Mouse (Mus musculus): Measurements from ENCODE around the gene Tbpl1.

Gene Tbpl1

DNA sequence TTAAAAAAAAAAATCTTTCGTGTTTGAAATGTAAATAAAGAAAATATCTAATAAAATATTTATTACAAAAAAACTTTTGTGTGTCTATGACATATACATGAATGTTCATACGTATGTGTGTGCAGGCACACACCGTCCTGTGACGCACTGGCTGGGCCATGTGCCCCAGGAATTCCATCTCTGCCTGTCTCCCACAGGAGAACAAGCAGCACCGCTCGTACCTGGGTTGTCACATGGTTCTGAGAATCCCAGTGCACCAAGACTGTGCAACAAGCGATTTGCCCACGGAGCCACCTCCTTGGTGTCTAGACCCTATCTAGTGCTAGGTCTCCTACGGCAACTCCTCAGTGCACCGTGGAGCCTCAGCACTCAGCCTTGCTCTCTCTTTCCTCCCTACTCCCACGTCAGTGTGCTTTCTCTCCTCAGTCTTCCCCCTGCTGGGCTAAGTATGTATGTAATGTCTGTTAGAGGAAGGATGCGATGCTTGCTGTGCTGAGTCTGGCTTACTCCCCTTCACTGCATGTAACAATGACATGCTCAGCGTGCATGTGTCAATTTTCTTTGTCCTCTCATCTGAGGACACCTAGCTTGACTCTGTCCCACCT, 21.5 kb downstream of the Tbpl1 start:
- DNase-seq (ENCODE audit: low spot score in 2 of 2), result no peak

DNA sequence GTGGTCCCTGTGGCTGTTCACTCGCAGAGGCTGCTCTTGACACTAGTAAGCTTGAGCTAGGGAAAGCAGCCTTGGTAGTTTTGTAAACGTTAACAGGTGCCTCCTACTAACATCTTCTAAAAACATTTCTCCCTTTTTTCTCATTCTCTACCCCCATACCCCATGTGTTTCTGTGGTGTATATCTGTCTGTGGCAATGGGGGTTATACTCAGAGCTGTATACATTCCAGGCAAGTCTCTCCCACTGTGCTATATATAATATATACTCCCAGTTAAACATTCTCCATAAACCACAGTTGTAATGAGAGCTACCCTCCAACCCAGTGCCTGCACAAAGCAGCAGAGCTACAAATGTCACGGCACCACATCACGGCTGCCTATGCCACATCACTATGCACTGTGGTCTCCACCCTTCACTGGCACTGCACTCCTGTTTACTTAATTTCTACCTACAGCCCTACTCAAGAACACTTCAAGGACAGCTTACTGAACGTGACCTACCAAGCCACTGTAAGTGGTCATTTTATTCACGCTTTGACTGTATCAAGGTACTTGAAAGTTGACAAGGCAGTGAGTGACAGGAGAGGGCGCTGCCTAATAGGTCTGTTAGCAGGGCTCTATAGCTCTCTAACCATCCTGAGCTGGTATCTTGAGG, 23.4 kb downstream of the Tbpl1 start:
- DNase-seq (ENCODE audit: low spot score in 2 of 2), result no peak

DNA sequence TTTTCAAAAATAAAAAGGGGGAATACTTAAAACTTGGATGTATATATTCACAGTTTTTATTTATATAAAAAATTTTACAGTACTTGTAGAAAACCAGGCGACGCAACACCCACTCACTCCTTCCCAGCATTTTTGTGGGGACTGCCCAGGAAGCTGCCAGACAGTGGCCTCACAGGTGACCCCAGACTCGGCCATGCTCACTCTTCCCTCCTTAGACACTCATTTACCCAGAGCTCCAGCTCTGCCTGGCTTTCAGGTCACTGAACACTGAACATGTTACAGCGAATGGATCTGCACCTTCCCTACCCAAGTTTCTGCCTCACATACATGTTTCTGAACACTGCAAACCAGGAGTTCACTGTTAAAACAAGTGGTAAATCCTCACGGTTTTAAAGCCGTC, 27.9 kb downstream of the Tbpl1 start:
- no peak for DNase-seq (ENCODE audit: low spot score in 2 of 2)

DNA sequence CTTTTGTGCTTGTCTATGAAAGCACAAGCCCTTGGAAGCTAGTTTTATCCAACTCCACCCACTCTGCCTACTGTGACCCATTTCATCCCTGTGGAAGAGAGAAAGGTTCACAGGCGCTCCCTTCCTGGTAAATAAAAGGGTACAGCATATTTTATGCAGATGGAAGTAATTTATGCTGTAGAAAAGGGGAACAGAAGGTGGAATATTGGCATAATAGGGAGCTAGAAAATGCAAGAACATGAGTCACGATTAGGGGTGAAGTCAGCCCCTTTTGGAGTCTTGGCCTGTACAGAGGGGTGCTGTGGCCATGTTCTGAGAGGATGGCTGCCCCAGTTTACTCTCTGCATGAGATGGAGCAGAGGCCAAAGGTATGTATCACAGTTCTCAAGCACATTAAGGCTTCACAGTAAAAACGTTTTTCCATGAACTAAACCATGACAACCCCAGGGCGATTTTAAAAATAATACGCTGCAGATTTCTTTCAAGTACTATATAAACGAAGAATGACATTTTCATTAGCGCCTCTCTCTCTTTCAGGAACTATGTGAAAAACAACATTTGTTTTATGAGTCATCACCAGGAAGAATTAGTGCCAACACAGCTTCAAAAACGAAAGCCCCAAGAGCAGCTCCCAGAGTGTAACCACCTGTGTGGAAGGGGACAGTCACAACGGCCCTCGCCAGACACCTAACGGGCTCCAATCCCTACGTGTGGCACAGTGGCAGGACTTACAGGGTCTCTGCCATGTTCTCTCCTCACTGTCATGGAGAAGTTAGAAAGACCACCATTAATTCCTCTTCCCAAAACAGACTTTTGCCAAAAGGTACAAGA, 30.0 kb downstream of the Tbpl1 start:
- no peak for DNase-seq (ENCODE audit: low spot score in 2 of 2)

DNA sequence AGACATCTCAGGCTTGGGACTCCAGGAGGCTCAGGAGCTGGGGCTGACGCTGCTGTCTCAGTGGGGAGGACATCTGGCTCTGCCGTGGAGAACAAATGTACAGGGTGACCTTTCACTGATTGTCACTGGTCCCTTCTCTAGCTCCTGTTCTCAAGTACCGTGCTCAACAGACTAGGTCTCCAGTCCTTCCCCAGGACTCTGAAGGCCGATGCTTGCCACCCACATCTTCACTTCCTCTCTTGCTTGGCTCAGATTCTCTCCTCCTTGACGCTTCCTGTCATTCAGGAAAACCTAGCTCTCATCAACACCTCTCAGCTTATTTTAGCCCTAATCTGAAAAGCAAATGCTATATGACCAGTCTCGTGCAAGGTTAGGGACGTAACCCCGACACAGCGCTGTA, 31.0 kb downstream of the Tbpl1 start:
- no peak for DNase-seq (ENCODE audit: low spot score in 2 of 2)

DNA sequence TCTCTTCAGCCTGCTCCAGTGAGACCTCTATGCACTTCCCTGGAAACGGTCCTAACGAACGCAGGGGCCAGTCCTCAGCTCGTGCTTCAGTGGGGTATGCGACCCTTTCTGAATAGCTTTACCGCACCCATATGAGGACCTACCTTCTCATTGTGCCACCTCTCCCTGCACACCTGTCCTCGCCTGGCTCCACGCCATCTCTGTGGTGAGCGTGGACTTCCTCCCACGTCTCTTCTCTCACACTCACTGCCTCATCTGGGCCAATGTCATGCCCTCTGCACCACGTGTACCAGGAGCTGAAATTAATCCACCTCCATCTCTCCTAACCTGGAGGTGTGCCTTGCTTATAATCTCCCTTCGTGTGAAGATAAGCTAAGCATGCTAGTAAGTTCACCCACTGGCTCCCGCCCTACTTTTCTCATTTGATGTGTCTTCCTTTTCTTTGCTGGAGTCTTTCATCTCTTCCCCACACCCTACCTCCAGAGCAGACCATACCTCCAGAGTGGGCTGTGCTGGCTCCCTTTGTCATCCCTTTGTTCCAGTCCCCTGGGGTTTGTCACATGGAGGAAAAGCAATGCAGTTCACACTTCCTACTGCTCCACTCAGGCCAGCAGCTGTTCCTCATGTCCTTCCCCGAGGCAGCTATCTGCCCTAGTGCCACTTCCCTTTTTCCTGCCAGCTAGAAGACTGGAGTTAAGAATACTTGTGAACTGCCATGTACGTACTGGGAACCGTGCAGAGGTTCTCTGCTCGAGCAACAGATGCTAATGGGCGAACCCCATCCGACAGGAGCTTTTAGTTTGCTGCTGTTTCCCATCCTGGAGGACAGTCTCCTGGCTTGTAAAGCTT, 32.0 kb downstream of the Tbpl1 start:
- no peak for DNase-seq (ENCODE audit: low spot score in 2 of 2)

DNA sequence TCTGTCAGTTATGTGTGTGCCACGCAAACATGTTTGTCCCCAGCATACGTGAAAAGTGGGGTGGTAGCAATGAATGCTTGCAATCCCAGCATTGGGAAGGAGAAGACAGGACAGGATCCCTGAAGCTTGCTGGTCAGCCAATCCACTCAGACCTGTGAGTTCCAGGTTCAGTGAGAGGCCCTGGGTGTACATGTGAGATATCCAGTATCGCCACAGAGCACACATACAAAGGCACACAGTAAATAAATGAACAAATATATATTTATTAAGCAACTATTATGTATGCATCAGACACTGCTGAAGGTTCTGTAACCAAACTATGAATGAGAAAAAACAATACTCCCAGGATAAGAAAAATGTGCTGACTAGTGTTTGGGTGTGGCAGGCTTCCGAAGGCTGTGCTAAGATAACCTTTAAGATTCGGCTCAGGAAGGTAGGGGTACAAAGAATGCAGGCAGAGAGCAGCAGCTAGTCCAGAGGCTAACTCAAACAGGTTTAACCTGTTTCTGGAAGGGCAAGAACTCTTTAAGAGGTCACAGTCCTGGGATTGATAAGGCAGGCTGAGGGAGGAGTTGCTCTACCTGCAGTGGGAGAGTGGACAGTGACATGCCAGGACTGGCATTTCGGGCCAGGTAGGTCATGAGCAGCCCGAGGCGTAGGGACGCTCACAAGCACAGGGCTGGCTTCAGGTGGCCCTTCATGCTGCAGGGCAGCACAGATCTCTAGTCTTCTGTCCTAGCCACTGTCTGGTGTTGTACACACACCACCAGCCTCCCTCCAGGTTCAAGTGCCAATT, 33.4 kb downstream of the Tbpl1 start:
- DNase-seq (ENCODE audit: low spot score in 2 of 2), result no peak

DNA sequence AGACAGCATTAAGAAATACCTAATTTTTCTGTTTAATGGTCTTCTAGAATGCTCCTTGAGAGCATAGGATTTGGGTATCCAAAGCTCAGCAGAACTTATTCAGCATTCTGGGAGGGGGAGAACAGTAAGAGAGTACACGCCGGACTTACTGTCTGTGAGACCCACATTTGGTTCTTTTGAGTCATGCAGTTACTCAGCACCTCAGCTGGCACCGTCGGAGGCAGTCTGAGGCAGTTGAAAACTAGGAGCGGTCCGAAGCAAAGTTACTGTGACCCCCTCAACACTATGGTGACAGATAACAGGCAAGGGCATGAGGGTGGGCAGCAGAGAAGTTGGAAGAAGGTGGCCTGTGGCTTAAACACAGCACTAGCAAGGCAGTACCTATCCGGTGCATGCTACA, 34.9 kb downstream of the Tbpl1 start:
- no peak for DNase-seq (ENCODE audit: low spot score in 2 of 2)

DNA sequence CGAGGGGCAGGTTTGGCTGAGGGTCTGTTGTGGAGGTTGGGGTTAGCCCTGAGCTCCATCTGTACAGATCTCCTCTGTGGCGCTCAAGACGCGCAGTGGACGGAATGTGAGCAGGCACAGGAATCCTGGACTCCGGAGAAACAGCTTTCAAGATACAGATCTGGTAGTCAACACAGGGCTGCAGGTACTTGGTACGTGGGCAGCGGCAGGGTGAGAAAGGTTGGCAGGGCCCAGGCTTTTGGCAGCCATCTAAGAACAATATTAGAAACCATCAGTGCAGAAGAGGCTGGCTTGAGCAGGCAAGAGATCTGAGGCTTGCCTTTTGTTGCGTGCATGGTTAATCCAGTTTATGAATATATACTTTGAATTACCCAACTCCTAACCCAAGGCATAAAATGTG, 35.5 kb downstream of the Tbpl1 start:
- DNase-seq (ENCODE audit: low spot score in 2 of 2), result no peak

DNA sequence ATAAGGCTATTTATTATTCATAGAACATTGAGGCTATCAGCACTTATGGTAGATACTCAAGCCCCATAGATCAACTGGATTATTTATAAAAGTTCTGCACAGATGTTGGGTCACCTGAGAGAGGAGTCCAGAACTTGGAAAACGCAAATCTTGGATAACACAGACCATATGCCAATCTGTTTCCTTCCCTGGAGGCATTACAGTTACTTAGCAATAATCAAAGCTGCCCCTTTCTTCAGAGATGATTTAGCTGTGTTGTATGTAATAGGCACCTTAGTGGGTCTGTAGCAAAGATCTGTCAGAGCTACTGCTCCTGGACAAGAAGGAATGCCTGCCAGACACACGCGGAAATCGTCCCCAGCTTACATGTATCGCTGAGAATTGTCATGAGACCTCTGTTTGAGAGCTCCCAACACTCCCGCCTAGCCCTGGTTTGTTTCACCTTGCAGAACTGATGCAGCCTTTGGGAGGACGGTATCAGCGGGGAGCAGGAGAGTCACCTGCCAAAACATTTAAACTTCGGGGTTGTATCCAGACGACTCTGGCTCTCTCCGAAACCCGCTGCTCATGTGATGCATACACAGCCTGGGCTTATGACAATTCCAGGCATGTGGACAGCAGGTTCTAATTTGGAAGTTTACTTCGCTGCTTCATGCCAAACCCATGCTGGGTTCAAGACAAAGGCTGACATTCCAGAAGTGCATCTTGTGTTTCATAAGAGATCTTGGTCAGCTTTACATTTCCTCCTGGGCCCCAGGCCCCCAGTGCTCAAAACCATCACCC, 55.7 kb downstream of the Tbpl1 start:
- DNase-seq (ENCODE audit: low spot score in 2 of 2), result no peak

DNA sequence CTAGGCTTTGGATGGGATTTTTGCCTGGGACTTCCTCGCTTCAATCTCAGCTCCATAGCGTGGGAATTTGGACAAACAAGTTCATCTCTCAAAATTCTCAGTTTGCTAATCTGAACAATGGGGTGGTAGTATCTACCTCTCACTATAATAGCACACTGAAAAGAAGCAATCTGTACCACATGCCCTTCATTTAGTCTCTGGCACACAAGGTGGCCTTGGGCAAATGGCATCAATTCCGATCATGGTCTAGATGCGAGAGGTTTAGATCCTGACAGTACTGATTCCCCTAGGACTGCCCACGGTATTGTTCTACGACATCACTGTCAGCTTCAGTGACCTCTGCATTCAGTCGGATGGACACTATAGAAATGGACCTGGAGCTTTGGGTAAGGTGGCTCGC, 57.6 kb downstream of the Tbpl1 start:
- DNase-seq (ENCODE audit: low spot score in 2 of 2), result no peak

DNA sequence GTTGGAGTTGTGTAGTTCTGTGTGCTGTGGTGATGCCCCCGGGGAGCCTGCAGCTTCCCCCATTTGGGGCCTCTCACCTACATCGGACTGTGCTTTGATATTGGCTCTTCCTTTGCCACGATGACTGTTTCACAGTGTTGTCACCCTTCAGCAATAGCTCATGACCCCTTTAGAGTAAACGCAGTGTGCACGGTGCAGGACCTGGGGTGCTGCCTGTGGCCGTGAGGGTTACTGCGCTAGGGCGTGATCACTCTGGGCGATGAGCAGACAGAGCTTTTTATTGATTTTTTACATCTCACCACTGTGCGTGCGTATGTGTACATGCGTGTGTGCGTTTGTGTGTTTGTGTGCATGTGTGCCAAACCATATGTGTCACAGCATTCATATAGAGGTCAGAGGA, 63.2 kb downstream of the Tbpl1 start:
- no peak for DNase-seq (ENCODE audit: low spot score in 2 of 2)

DNA sequence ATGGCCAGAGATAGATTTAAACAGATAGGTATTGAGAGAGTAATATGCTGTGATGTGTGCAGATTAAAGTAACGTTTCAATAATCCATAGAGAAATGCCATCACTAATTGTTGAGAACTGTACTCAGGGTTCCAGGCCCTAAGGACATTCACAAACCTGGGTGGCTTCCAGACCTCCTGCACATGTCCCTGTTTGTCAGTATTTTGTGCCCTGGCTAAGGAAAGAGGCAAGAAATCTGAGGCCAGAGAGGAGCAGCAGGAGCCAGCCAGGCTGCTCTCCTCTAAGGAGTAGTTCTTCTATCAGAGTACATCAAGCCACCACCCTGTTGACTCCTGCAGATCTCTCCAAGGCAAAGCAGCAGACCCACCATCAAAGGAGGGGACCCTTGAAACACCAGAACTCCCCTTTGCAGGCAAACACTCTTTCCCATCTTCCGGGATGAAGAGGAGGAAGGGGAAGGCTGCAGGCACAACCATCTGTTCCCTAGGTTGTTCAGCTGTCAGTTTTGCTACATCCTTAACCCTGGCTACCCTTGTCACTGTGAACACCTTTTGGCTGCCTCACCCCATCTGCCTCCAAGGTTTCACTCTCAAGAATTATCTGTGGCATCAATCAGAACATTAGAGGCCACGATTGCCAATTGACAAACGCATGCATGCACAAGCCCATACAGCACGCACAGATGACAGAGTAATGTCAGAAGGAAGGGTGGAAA, 71.3 kb downstream of the Tbpl1 start:
- no peak for DNase-seq (ENCODE audit: low spot score in 2 of 2)

DNA sequence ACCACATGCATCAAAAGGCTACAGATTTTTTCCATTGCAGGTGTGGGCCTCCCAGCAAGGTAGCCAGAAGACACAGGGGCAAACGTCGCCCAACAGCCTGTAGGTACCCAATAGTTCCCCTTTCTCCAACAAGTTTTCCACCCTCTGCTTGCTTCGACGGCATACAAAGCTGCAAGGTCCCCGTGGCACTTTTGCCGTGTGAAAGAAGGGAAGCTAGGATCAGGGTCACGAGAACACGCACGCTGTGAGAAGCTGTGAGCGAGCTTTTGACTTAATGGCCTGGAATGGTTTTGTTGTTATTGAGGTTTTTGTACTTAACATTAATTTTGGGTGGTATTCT, 72.4 kb downstream of the Tbpl1 start:
- no peak for DNase-seq (ENCODE audit: low spot score in 2 of 2)

DNA sequence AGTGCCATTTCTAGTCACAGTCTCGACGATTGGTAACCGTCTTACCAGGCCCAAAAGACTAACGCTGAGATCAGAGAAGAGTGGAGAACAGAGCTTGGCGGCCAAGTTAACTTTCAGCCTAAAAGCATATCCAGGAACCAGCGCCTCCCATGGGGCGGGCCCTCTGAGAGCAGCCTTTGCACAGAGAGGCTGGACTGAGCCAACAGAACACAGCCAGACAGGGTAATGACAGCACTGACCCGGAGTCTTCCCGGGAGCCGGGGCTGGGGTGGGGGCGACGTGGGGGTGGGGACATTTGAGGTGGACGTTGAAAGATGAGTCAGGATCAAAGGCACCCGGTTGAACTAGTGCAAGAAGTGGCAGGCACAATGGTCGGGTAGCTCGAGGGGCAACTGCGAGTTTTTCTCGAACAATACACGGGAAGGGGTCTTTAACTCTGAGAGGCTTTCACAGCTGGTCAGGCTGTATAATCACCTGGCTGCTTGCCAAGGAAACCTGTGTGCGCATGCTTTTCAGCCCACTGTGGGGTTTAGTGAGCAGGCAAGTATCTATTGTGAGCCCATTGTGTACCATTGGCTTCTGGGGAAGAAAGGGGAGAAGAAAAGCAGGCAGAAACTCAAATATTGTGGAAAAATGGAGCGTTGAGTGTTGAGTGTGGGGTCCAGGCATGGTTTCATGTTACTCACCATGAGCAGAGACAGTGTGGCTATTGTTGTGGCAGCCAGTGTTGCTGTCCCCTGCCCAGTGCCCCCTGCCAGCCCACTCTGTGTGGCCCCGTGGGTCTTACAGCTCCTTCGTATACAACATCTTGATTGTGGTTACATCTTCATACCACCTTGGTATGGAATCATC, 73.0 kb downstream of the Tbpl1 start:
- DNase-seq (ENCODE audit: low spot score in 2 of 2), result peak in 1 of 2 experiments; percentile 15

Data from cerebellum, postnatal 4 days (tissue).